Mouse (Mus musculus): ENCODE data around the gene Fbln1. TPM values are rescaled to one million over a fixed set of nuclear protein-coding genes. Genes with fewer than 3 reads are reported as not detected.

Fbln1 gene
- total and polyA plus RNA-seq, 2 experiments from 2014 or later, result 50.9 to 60.3 TPM

- Histone ChIP-seq H3K9ac (no peak overlapping the region), H3K4me1 (ENCODE audit: insufficient read depth) (no peaks in the 10 kb centered on the region), H3K36me3 (ENCODE audit: insufficient read depth) (peaks cover 14% of the 10 kb centered on the region; the same call in 1 of the 2 replicates), H3K4me2 (ENCODE audit: low read depth) (no peak overlapping the region), H3K27ac (ENCODE audit: low read depth, low read length) (no peak overlapping the region), H3K9me3 (ENCODE audit: low read length) (no peaks in the 10 kb centered on the region), H3K4me3 (ENCODE audit: low read depth, low read length) (no peak overlapping the region), H3K27me3 (ENCODE audit: insufficient read depth, low read length) (no peaks in the 10 kb centered on the region)
- DNase-seq, result no peak
- no peak for TF ChIP-seq CTCF (IDR thresholded peaks at IDR 0.05; ENCODE audit: low read depth)
- no peak for ATAC-seq
- 88% methylated on average over 3 of the region's 3 CpGs for WGBS
Measured at GRCm38 (mm10) chr15:85228568-85228967, 22.8 kb downstream of the Fbln1 start.

GRCm38 (mm10) chr15:85229960-85230535 is 24.3 kb downstream of the Fbln1 start:
- H3K4me1 ChIP-seq (ENCODE audit: insufficient read depth), result no peaks in the 10 kb centered on the region
- H3K27me3 ChIP-seq (ENCODE audit: insufficient read depth, low read length), result no peaks in the 10 kb centered on the region
- H3K9ac ChIP-seq, result no peak overlapping the region
- TF ChIP-seq CTCF (IDR thresholded peaks at IDR 0.05; ENCODE audit: low read depth), result no peak
- H3K4me2 ChIP-seq (ENCODE audit: low read depth), result no peak overlapping the region
- peaks cover 8% of the 10 kb centered on the region; the same call in 1 of the 2 replicates for H3K36me3 ChIP-seq (ENCODE audit: insufficient read depth)
- WGBS, result 91% methylated on average over 13 of the region's 13 CpGs
- no peak overlapping the region for H3K27ac ChIP-seq (ENCODE audit: low read depth, low read length)
- ATAC-seq (no peak), DNase-seq (no peak)
- H3K4me3 ChIP-seq (ENCODE audit: low read depth, low read length), result no peak overlapping the region
- H3K9me3 ChIP-seq (ENCODE audit: low read length), result no peaks in the 10 kb centered on the region

- Histone ChIP-seq H3K27me3 (ENCODE audit: insufficient read depth, low read length) (no peaks in the 10 kb centered on the region), H3K27ac (ENCODE audit: low read depth, low read length) (no peak overlapping the region), H3K9me3 (ENCODE audit: low read length) (no peaks in the 10 kb centered on the region), H3K4me1 (ENCODE audit: insufficient read depth) (no peaks in the 10 kb centered on the region), H3K4me3 (ENCODE audit: low read depth, low read length) (no peak overlapping the region), H3K9ac (no peak overlapping the region), H3K4me2 (ENCODE audit: low read depth) (no peak overlapping the region), H3K36me3 (ENCODE audit: insufficient read depth) (peaks cover 8% of the 10 kb centered on the region; the same call in 1 of the 2 replicates)
- no peak for TF ChIP-seq CTCF (IDR thresholded peaks at IDR 0.05; ENCODE audit: low read depth)
- ATAC-seq (no peak), DNase-seq (no peak)
- WGBS, result 91% methylated on average over 14 of the region's 14 CpGs
Measured at GRCm38 (mm10) chr15:85230613-85231012, 24.9 kb downstream of the Fbln1 start.

GRCm38 (mm10) chr15:85231443-85232255 is 25.9 kb downstream of the Fbln1 start:
- DNase-seq (peak; percentile 63), ATAC-seq (no peak)
- H3K4me1 ChIP-seq (ENCODE audit: insufficient read depth), result no peaks in the 10 kb centered on the region
- peak; percentile 92 for TF ChIP-seq CTCF (IDR thresholded peaks at IDR 0.05; ENCODE audit: low read depth)
- H3K4me3 ChIP-seq (ENCODE audit: low read depth, low read length), result no peak overlapping the region
- H3K36me3 ChIP-seq (ENCODE audit: insufficient read depth), result peaks cover 8% of the 10 kb centered on the region; the same call in 1 of the 2 replicates
- no peak overlapping the region for H3K27ac ChIP-seq (ENCODE audit: low read depth, low read length)
- no peaks in the 10 kb centered on the region for H3K27me3 ChIP-seq (ENCODE audit: insufficient read depth, low read length)
- H3K4me2 ChIP-seq (ENCODE audit: low read depth), result no peak overlapping the region
- no peak overlapping the region for H3K9ac ChIP-seq
- 85% methylated on average over 13 of the region's 13 CpGs for WGBS
- H3K9me3 ChIP-seq (ENCODE audit: low read length), result no peaks in the 10 kb centered on the region

GRCm38 (mm10) chr15:85232256-85232535 is 26.4 kb downstream of the Fbln1 start:
- ATAC-seq (no peak), DNase-seq (no peak)
- H3K4me1 ChIP-seq (ENCODE audit: insufficient read depth), result no peaks in the 10 kb centered on the region
- WGBS, result 92% methylated on average over 4 of the region's 4 CpGs
- H3K27ac ChIP-seq (ENCODE audit: low read depth, low read length), result no peak overlapping the region
- no peak overlapping the region for H3K4me3 ChIP-seq (ENCODE audit: low read depth, low read length)
- H3K9ac ChIP-seq, result no peak overlapping the region
- TF ChIP-seq CTCF (IDR thresholded peaks at IDR 0.05; ENCODE audit: low read depth), result no peak
- no peaks in the 10 kb centered on the region for H3K9me3 ChIP-seq (ENCODE audit: low read length)
- no peaks in the 10 kb centered on the region for H3K27me3 ChIP-seq (ENCODE audit: insufficient read depth, low read length)
- peaks cover 8% of the 10 kb centered on the region; the same call in 1 of the 2 replicates for H3K36me3 ChIP-seq (ENCODE audit: insufficient read depth)
- no peak overlapping the region for H3K4me2 ChIP-seq (ENCODE audit: low read depth)

- ATAC-seq, result no peak
- H3K4me1 ChIP-seq (ENCODE audit: insufficient read depth), result no peaks in the 10 kb centered on the region
- 93% methylated on average over 25 of the region's 25 CpGs for WGBS
- no peak for DNase-seq
- no peak overlapping the region for H3K27ac ChIP-seq (ENCODE audit: low read depth, low read length)
- H3K4me3 ChIP-seq (ENCODE audit: low read depth, low read length), result no peak overlapping the region
- TF ChIP-seq CTCF (IDR thresholded peaks at IDR 0.05; ENCODE audit: low read depth), result no peak
- H3K9ac ChIP-seq, result no peak overlapping the region
- H3K9me3 ChIP-seq (ENCODE audit: low read length), result no peaks in the 10 kb centered on the region
- no peak overlapping the region for H3K4me2 ChIP-seq (ENCODE audit: low read depth)
- no peaks in the 10 kb centered on the region for H3K27me3 ChIP-seq (ENCODE audit: insufficient read depth, low read length)
- H3K36me3 ChIP-seq (ENCODE audit: insufficient read depth), result peaks cover 11% of the 10 kb centered on the region; the same call in 1 of the 2 replicates
Measured at GRCm38 (mm10) chr15:85232543-85233250, 26.9 kb downstream of the Fbln1 start.

GRCm38 (mm10) chr15:85233251-85233611 is 27.5 kb downstream of the Fbln1 start:
- 87% methylated on average over 4 of the region's 4 CpGs for WGBS
- no peaks in the 10 kb centered on the region for H3K4me1 ChIP-seq (ENCODE audit: insufficient read depth)
- no peak overlapping the region for H3K27ac ChIP-seq (ENCODE audit: low read depth, low read length)
- H3K4me3 ChIP-seq (ENCODE audit: low read depth, low read length), result no peak overlapping the region
- no peak for DNase-seq
- no peak for ATAC-seq
- no peak overlapping the region for H3K9ac ChIP-seq
- H3K27me3 ChIP-seq (ENCODE audit: insufficient read depth, low read length), result no peaks in the 10 kb centered on the region
- no peak overlapping the region for H3K4me2 ChIP-seq (ENCODE audit: low read depth)
- H3K36me3 ChIP-seq (ENCODE audit: insufficient read depth), result peaks cover 16% of the 10 kb centered on the region; the same call in 1 of the 2 replicates
- no peak for TF ChIP-seq CTCF (IDR thresholded peaks at IDR 0.05; ENCODE audit: low read depth)
- no peaks in the 10 kb centered on the region for H3K9me3 ChIP-seq (ENCODE audit: low read length)
